Mouse (Mus musculus): ENCODE results near the gene 2010003K11Rik.
"Not testable (repeated sequence)": the region's sequence is repeated elsewhere in the genome, so short reads cannot be mapped to it uniquely, and the experiment has no call there.

The 2010003K11Rik gene

GRCm38 (mm10) chr19:4461981-4462380 lies 36.4 kb downstream of the 2010003K11Rik start:
- DNase-seq (ENCODE audit: low read depth) = no peak

- DNase-seq (ENCODE audit: low read depth) = no peak
These were observed 42.2 kb downstream of the 2010003K11Rik start for GRCm38 (mm10) chr19:4456227-4456626.

- no peak for DNase-seq (ENCODE audit: low read depth)
These were observed 43.1 kb downstream of the 2010003K11Rik start for GRCm38 (mm10) chr19:4455071-4455800.

- not testable (repeated sequence) for DNase-seq (ENCODE audit: low read depth)
These were observed 44.3 kb downstream of the 2010003K11Rik start for GRCm38 (mm10) chr19:4454040-4454439.

GRCm38 (mm10) chr19:4452525-4452924 lies 45.9 kb downstream of the 2010003K11Rik start:
- DNase-seq (ENCODE audit: low read depth) = no peak

GRCm38 (mm10) chr19:4451965-4452364 lies 46.4 kb downstream of the 2010003K11Rik start:
- no peak for DNase-seq (ENCODE audit: low read depth)

GRCm38 (mm10) chr19:4451098-4451497 lies 47.3 kb downstream of the 2010003K11Rik start:
- no peak for DNase-seq (ENCODE audit: low read depth)

- no peak for DNase-seq (ENCODE audit: low read depth)
These were observed 47.7 kb downstream of the 2010003K11Rik start for GRCm38 (mm10) chr19:4450666-4451065.

GRCm38 (mm10) chr19:4449230-4449629 lies 49.2 kb downstream of the 2010003K11Rik start:
- no peak for DNase-seq (ENCODE audit: low read depth)

- no peak for DNase-seq (ENCODE audit: low read depth)
These were observed 50.9 kb downstream of the 2010003K11Rik start for GRCm38 (mm10) chr19:4447445-4447844.

All from fibroblast of lung, adult 2 months (primary cell).